Mouse (Mus musculus) midbrain, postnatal 0 days (tissue): ENCODE results near the gene Mrpl30. TPM values are rescaled to one million over a fixed set of nuclear protein-coding genes. Genes with fewer than 3 reads are reported as not detected.

Experiments used
- ATAC-seq: fragments of 200-750 bp; cut with Nextera tagmentation; 2 replicates; pipeline ENCODE4 v1.8.0; 2017; ENCODE audit warnings: moderate number of reproducible peaks, mild to moderate bottlenecking, moderate TSS enrichment, moderate library complexity; ENCODE audit not compliant: low FRiP score
- DNase-seq: peaks from one replicate; pipeline ENCODE4 v3.0.0-alpha.2; 2015; ENCODE audit warnings: low spot score
- H3K27ac ChIP-seq: fragments of 300-500 bp; sonication (generic); 2 replicates; pipeline ENCODE4 v1.5.1; 2014; ENCODE audit warnings: low read depth, mild to moderate bottlenecking, low read length, mixed read lengths
- H3K27me3 ChIP-seq: fragments of 300-500 bp; sonication (generic); 2 replicates; pipeline ENCODE4 v1.6.1; 2014; ENCODE audit warnings: low read length, control low read depth, mixed read lengths; ENCODE audit not compliant: insufficient read depth
- H3K36me3 ChIP-seq: fragments of 300-500 bp; sonication (generic); 2 replicates; pipeline ENCODE4 v1.6.1; 2014; ENCODE audit warnings: low read length, control low read depth, mixed read lengths; ENCODE audit not compliant: insufficient read depth
- H3K4me1 ChIP-seq: fragments of 300-500 bp; sonication (generic); 2 replicates; pipeline ENCODE4 v1.6.1; 2014; ENCODE audit warnings: mild to moderate bottlenecking, control low read depth, antibody characterized with exemption, low read length, mixed read lengths; ENCODE audit not compliant: insufficient read depth
- H3K4me2 ChIP-seq: fragments of 300-500 bp; sonication (generic); 2 replicates; pipeline ENCODE4 v1.6.1; 2014; ENCODE audit warnings: low read depth, mild to moderate bottlenecking, low read length, mixed read lengths; ENCODE audit not compliant: poor library complexity, severe bottlenecking
- H3K4me3 ChIP-seq: fragments of 300-500 bp; sonication (generic); 2 replicates; pipeline ENCODE4 v1.5.1; 2014; ENCODE audit warnings: low read depth, mild to moderate bottlenecking, low read length, moderate library complexity
- H3K9ac ChIP-seq: fragments of 300-500 bp; sonication (generic); replicated peaks from 2 replicates; pipeline ENCODE4 v1.6.1; 2014; ENCODE audit warnings: mild to moderate bottlenecking, low read length, moderate library complexity, mixed read lengths; ENCODE audit not compliant: poor library complexity, severe bottlenecking
- H3K9me3 ChIP-seq: fragments of 300-500 bp; sonication (generic); 2 replicates; pipeline ENCODE4 v1.6.1; 2016; ENCODE audit warnings: low read length, control low read depth
- CTCF ChIP-seq: IDR thresholded peaks from 2 replicates; pipeline ENCODE4 v1.5.1; 2016; ENCODE audit warnings: antibody characterized with exemption, mild to moderate bottlenecking
- WGBS: fragments of 180-500 bp; shearing (Covaris S2); extraction: QIAGEN DNeasy Blood & Tissue Kit; methylation state at CpG from one replicate; pipeline ENCODE4 v1.1.7; 2014; 5-methylcytosine and 5-hydroxymethylcytosine counted together
- polyA plus RNA-seq: library from polyadenylated mRNA; unstranded; fragments of >200 nt; fragmentation: Nextera tagmentation; extraction: Ambion mirVana; gene quantifications from 2 replicates; pipeline ENCODE4 v1.2.1, GENCODE M21; 2015
- total RNA-seq: library from RNA; depleted of rRNA; stranded (reverse); fragments of >200 nt; gene quantifications from 2 replicates; pipeline ENCODE4 v1.2.3, GENCODE M21; 2014; rRNA removed

Gene Mrpl30
- total and polyA plus RNA-seq, 2 experiments from 2014 or later: 72.4 to 280 TPM

GRCm38 (mm10) chr1:37931806-37932205 lies 41.5 kb downstream of the Mrpl30 start:
- Histone ChIP-seq H3K4me1 (no peaks in the 10 kb centered on the region), H3K36me3 (no peaks in the 10 kb centered on the region), H3K27me3 (no peaks in the 10 kb centered on the region), H3K27ac (no peak overlapping the region), H3K9ac (no peak overlapping the region), H3K9me3 (no peaks in the 10 kb centered on the region), H3K4me2 (no peak overlapping the region), H3K4me3 (no peak overlapping the region)
- peak; percentile 25 for DNase-seq
- TF ChIP-seq CTCF: no peak
- WGBS: 22% methylated on average over 3 of the region's 3 CpGs
- ATAC-seq: no peak

Other genes starting within 250 kb of the Mrpl30 start
- gene 2010300C02Rik, start 170.4 kb upstream of the Mrpl30 start, total RNA-seq: 7.9 and 11.1 TPM in 2 replicates
- gene 2010300C02Rik, start 170.4 kb upstream of the Mrpl30 start, polyA plus RNA-seq: 5.2 and 6.9 TPM in 2 replicates
- gene Tsga10, start 24.0 kb upstream of the Mrpl30 start, total RNA-seq: 7.5 and 11.0 TPM in 2 replicates
- 6.2 and 7.5 TPM in 2 replicates for gene Tsga10, start 24.0 kb upstream of the Mrpl30 start, polyA plus RNA-seq
- gene Lipt1, start 18.7 kb upstream of the Mrpl30 start, total RNA-seq: 5.7 and 11.6 TPM in 2 replicates
- 6.8 and 7.3 TPM in 2 replicates for gene Lipt1, start 18.7 kb upstream of the Mrpl30 start, polyA plus RNA-seq
- 3.0 and 6.3 TPM in 2 replicates for gene Mitd1, start 66 bp upstream of the Mrpl30 start, total RNA-seq
- 8.6 and 10.6 TPM in 2 replicates for gene Mitd1, start 66 bp upstream of the Mrpl30 start, polyA plus RNA-seq
- not detected in 2 replicates for gene Lyg2, start 26.0 kb downstream of the Mrpl30 start, total RNA-seq
- 0.06 and 0.07 TPM in 2 replicates for gene Lyg2, start 26.0 kb downstream of the Mrpl30 start, polyA plus RNA-seq
- not detected in 2 replicates for gene Lyg1, start 67.3 kb downstream of the Mrpl30 start, total RNA-seq
- not detected in 2 replicates for gene Lyg1, start 67.3 kb downstream of the Mrpl30 start, polyA plus RNA-seq
- 33.2 and 34.4 TPM in 2 replicates for gene Txndc9, start 107.4 kb downstream of the Mrpl30 start, total RNA-seq
- gene Txndc9, start 107.4 kb downstream of the Mrpl30 start, polyA plus RNA-seq: 112 and 116 TPM in 2 replicates
- 6.6 and 12.4 TPM in 2 replicates for gene Eif5b, start 107.5 kb downstream of the Mrpl30 start, total RNA-seq
- gene Eif5b, start 107.5 kb downstream of the Mrpl30 start, polyA plus RNA-seq: 16.7 and 19.6 TPM in 2 replicates
- gene Rev1, start 239.3 kb downstream of the Mrpl30 start, total RNA-seq: 32.6 and 40.8 TPM in 2 replicates
- 26.4 and 28.0 TPM in 2 replicates for gene Rev1, start 239.3 kb downstream of the Mrpl30 start, polyA plus RNA-seq